Mouse (Mus musculus): ENCODE results near the gene Psmc1.

DNA sequence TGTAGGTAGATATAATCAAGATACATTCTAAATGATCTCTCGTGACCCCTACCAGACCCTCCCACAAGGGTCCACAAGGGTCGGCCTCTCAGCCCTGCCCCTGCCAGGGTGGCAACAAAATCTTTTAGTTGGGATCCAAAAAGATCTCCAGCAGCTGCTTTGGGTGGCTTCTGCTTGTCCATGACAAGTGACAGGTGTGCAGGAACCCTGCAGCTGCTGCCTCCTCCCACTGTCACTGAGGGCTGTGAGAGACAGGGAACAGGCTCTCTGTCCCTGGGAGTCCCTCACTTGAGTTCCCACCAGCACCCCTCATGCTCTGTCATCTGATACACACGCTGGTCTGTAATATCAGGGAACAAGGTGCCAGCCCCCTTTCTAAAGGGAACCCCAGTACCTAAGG, 8.3 kb upstream of the Psmc1 start:
- TF ChIP-seq CTCF (IDR thresholded peaks at IDR 0.05; ENCODE audit: low read depth, low read length): no peak
- TF ChIP-seq POLR2A (IDR thresholded peaks at IDR 0.05; ENCODE audit: insufficient read depth, low read length): no peak
- TF ChIP-seq EP300 (IDR thresholded peaks at IDR 0.05; ENCODE audit: insufficient read depth, low read depth, low read length): no peak
